Mouse (Mus musculus): ENCODE data around the gene Gucy1b1. TPM values are rescaled to one million over a fixed set of nuclear protein-coding genes. Genes with fewer than 3 reads are reported as not detected.

Gene Gucy1b1
- polyA plus RNA-seq, 1 experiment from 2014 or later: 9.7 TPM

- Histone ChIP-seq H3K27me3 (no peaks in the 10 kb centered on the region), H3K9ac (no peak overlapping the region), H3K4me3 (no peak overlapping the region), H3K4me2 (replicated peaks) (no peak overlapping the region), H3K36me3 (no peaks in the 10 kb centered on the region), H3K27ac (no peak overlapping the region), H3K4me1 (no peaks in the 10 kb centered on the region), H3K9me3 (no peaks in the 10 kb centered on the region)
- ATAC-seq (ENCODE audit: insufficient number of reproducible peaks, insufficient read depth, low FRiP score, low TSS enrichment): no peak
- 1% methylated on average over 3 of the region's 3 CpGs for WGBS
These were observed 45.3 kb downstream of the Gucy1b1 start for GRCm38 (mm10) chr3:82029229-82029628.

- Histone ChIP-seq H3K27ac (no peak overlapping the region), H3K27me3 (no peaks in the 10 kb centered on the region), H3K4me2 (replicated peaks) (no peak overlapping the region), H3K9ac (no peak overlapping the region), H3K36me3 (no peaks in the 10 kb centered on the region), H3K9me3 (no peaks in the 10 kb centered on the region), H3K4me3 (no peak overlapping the region), H3K4me1 (no peaks in the 10 kb centered on the region)
- WGBS: 74% methylated on average over 1 of the region's 1 CpGs
- ATAC-seq (ENCODE audit: insufficient number of reproducible peaks, insufficient read depth, low FRiP score, low TSS enrichment): no peak
These were observed 47.2 kb downstream of the Gucy1b1 start for GRCm38 (mm10) chr3:82027286-82027685.

GRCm38 (mm10) chr3:82023065-82023464 is 51.4 kb downstream of the Gucy1b1 start:
- Histone ChIP-seq H3K9ac (no peak overlapping the region), H3K4me1 (no peaks in the 10 kb centered on the region), H3K27me3 (no peaks in the 10 kb centered on the region), H3K36me3 (no peaks in the 10 kb centered on the region), H3K27ac (no peak overlapping the region), H3K9me3 (no peaks in the 10 kb centered on the region), H3K4me3 (no peak overlapping the region), H3K4me2 (replicated peaks) (no peak overlapping the region)
- 91% methylated on average over 3 of the region's 3 CpGs for WGBS
- no peak for ATAC-seq (ENCODE audit: insufficient number of reproducible peaks, insufficient read depth, low FRiP score, low TSS enrichment)

- WGBS: 86% methylated on average over 8 of the region's 8 CpGs
- H3K27me3 ChIP-seq: no peaks in the 10 kb centered on the region
- no peak overlapping the region for H3K9ac ChIP-seq
- no peaks in the 10 kb centered on the region for H3K4me1 ChIP-seq
- ATAC-seq (ENCODE audit: insufficient number of reproducible peaks, insufficient read depth, low FRiP score, low TSS enrichment): no peak
- H3K4me3 ChIP-seq: no peak overlapping the region
- no peak overlapping the region for H3K27ac ChIP-seq
- H3K36me3 ChIP-seq: no peaks in the 10 kb centered on the region
- H3K9me3 ChIP-seq: no peaks in the 10 kb centered on the region
- H3K4me2 ChIP-seq (replicated peaks): no peak overlapping the region
These were observed 52.0 kb downstream of the Gucy1b1 start for GRCm38 (mm10) chr3:82022421-82022920.

- WGBS: 72% methylated on average over 7 of the region's 7 CpGs
- no peaks in the 10 kb centered on the region for H3K9me3 ChIP-seq
- H3K36me3 ChIP-seq: no peaks in the 10 kb centered on the region
- H3K27ac ChIP-seq: no peak overlapping the region
- no peaks in the 10 kb centered on the region for H3K27me3 ChIP-seq
- no peaks in the 10 kb centered on the region for H3K4me1 ChIP-seq
- ATAC-seq (ENCODE audit: insufficient number of reproducible peaks, insufficient read depth, low FRiP score, low TSS enrichment): no peak
- no peak overlapping the region for H3K9ac ChIP-seq
- H3K4me2 ChIP-seq (replicated peaks): no peak overlapping the region
- H3K4me3 ChIP-seq: no peak overlapping the region
These were observed 60.3 kb downstream of the Gucy1b1 start for GRCm38 (mm10) chr3:82014148-82014703.

DNA sequence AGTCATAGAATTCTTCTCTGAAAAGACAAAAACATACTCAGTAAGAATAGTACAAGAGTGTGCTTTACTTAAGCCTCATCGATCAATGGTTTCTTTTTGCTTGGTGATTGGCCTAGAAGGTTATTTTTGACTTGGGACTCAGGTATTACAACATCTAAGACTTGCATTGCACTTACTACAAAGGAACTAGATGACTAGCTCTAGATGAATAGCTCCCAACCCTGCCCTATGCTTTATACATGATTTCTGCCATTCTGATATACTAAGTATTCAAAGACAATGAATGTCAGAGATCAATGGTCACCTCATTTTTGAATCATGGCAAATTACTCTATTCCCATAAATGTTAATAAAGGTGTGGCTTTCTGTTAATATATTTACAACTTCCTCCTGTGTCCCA is 67.5 kb downstream of the Gucy1b1 start:
- Histone ChIP-seq H3K4me2 (replicated peaks) (no peak overlapping the region), H3K9ac (no peak overlapping the region), H3K4me3 (no peak overlapping the region), H3K4me1 (no peaks in the 10 kb centered on the region), H3K27ac (no peak overlapping the region), H3K9me3 (no peaks in the 10 kb centered on the region), H3K36me3 (no peaks in the 10 kb centered on the region), H3K27me3 (no peaks in the 10 kb centered on the region)
- ATAC-seq (ENCODE audit: insufficient number of reproducible peaks, insufficient read depth, low FRiP score, low TSS enrichment): no peak
- 90% methylated on average over 1 of the region's 1 CpGs for WGBS

DNA sequence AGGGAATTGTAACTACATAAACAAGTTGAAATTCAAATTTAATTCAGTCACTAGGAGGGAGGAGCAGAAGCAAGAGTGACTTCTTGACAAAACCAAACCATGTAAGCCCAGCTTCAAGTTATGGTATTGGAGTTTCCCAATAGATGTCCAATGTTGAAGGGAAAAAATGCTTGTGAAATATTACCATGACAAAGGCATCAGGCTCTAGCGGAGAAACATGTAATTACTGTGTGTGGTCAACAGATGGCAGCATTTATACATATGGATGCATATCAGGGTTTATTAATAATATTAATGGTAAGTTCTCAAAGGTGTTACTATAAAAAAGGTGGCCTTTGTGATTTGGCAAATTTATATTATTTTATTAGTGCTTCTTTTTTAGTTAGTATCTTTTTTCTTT is 78.5 kb downstream of the Gucy1b1 start:
- Histone ChIP-seq H3K4me1 (no peaks in the 10 kb centered on the region), H3K36me3 (no peaks in the 10 kb centered on the region), H3K27ac (no peak overlapping the region), H3K4me3 (no peak overlapping the region), H3K27me3 (no peaks in the 10 kb centered on the region), H3K9ac (no peak overlapping the region), H3K9me3 (no peaks in the 10 kb centered on the region), H3K4me2 (replicated peaks) (no peak overlapping the region)
- 0% methylated on average over 1 of the region's 1 CpGs for WGBS
- no peak for ATAC-seq (ENCODE audit: insufficient number of reproducible peaks, insufficient read depth, low FRiP score, low TSS enrichment)

DNA sequence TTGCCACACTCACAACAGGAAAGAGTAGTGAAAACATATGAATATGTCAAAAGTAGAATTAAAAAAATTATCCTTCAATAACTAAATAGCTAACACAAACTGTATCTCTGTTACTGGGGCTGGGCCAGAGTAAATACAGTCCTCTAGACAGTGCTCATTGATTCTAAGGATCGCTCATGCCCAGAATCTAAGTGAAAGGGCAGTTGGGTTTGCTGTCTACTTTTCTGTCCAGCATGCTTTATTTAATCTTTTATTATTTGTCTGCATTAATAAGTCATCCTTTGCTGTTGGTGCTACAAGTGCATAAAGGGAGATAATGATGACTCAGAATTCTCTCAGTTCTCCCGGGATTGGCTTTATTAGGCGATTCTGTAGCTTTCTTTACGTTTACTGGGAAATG is 79.1 kb downstream of the Gucy1b1 start:
- no peaks in the 10 kb centered on the region for H3K36me3 ChIP-seq

DNA sequence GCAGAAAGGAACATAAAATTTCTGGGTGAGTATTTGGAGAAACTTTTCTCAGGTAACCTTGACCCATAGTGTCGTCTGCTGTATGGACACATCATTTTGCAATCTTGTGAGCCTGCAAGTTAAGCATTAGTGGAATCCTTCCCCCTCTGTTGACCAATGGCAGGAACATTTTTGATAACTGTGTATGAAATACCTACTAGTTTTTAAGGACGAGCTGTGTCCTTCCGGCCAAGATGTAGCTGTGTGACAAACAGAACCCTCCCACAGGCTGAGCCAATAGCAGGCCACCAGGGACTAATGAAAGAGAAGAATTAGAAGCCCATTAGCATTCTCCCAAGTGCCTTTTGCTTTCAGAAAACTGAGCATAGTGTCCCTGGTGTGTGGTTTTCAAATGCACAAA is 84.0 kb downstream of the Gucy1b1 start:
- H3K36me3 ChIP-seq: no peaks in the 10 kb centered on the region
- no peak overlapping the region for H3K4me3 ChIP-seq
- no peak overlapping the region for H3K9ac ChIP-seq
- H3K9me3 ChIP-seq: no peaks in the 10 kb centered on the region
- no peak overlapping the region for H3K4me2 ChIP-seq (replicated peaks)
- 76% methylated on average over 3 of the region's 3 CpGs for WGBS
- H3K27me3 ChIP-seq: no peaks in the 10 kb centered on the region
- H3K4me1 ChIP-seq: no peaks in the 10 kb centered on the region
- no peak overlapping the region for H3K27ac ChIP-seq
- no peak for ATAC-seq (ENCODE audit: insufficient number of reproducible peaks, insufficient read depth, low FRiP score, low TSS enrichment)

More for the DNA sequence above, 79.1 kb downstream of the Gucy1b1 start:
- H3K27me3 ChIP-seq: no peaks in the 10 kb centered on the region
- H3K9ac ChIP-seq: no peak overlapping the region
- no peak overlapping the region for H3K27ac ChIP-seq
- H3K4me1 ChIP-seq: no peaks in the 10 kb centered on the region
- no peaks in the 10 kb centered on the region for H3K9me3 ChIP-seq
- H3K4me3 ChIP-seq: no peak overlapping the region
- no peak for ATAC-seq (ENCODE audit: insufficient number of reproducible peaks, insufficient read depth, low FRiP score, low TSS enrichment)
- 44% methylated on average over 4 of the region's 4 CpGs for WGBS
- no peak overlapping the region for H3K4me2 ChIP-seq (replicated peaks)

DNA sequence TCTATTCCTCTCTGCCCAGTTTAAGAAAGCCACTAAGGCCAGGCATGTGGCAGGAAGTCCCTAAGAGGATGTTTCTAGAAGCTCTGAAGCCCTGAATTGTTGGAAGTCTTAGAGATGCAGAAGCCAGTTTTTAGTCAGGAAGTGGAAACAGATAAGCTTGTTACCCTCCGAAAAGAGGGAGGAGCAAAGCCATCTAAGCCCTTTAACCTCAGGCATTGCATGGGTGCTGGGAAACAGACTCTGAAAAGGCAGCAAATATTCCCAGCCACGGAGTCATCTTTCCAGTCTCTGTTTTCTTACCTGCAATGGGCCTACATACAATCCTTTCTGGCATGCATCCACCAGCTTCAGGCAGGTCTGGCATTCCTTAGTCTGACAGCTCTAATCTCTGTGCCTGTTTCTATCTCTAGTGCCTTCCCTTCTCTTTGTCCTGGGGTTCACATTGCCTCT is 84.8 kb downstream of the Gucy1b1 start:
- Histone ChIP-seq H3K9me3 (no peaks in the 10 kb centered on the region), H3K36me3 (no peaks in the 10 kb centered on the region), H3K27me3 (no peaks in the 10 kb centered on the region), H3K4me2 (replicated peaks) (no peak overlapping the region), H3K4me1 (no peaks in the 10 kb centered on the region), H3K9ac (no peak overlapping the region), H3K27ac (no peak overlapping the region), H3K4me3 (no peak overlapping the region)
- WGBS: 21% methylated on average over 2 of the region's 2 CpGs
- no peak for ATAC-seq (ENCODE audit: insufficient number of reproducible peaks, insufficient read depth, low FRiP score, low TSS enrichment)

DNA sequence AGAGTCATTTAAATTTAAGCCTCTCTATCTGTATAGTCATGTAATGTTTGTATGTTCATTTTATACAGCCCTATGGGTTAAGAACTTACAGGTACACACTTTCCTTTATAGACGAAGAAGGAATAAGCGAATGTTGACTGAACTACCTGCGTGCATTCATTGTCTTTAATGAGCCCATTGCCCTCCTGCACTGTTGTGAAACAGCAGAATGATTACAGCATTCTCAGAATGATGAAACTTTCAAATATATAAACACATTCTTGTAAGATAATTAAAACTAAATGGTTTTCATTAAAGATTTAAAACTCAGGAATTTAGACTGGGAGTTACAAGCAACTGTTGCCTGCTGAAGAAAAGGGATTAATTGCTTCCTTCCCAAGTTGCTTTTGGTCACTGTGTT is 86.9 kb downstream of the Gucy1b1 start:
- no peaks in the 10 kb centered on the region for H3K36me3 ChIP-seq
- no peak overlapping the region for H3K9ac ChIP-seq
- H3K4me2 ChIP-seq (replicated peaks): no peak overlapping the region
- no peaks in the 10 kb centered on the region for H3K4me1 ChIP-seq
- no peak overlapping the region for H3K4me3 ChIP-seq
- no peak overlapping the region for H3K27ac ChIP-seq
- WGBS: 91% methylated on average over 3 of the region's 3 CpGs
- no peaks in the 10 kb centered on the region for H3K9me3 ChIP-seq
- H3K27me3 ChIP-seq: no peaks in the 10 kb centered on the region
- ATAC-seq (ENCODE audit: insufficient number of reproducible peaks, insufficient read depth, low FRiP score, low TSS enrichment): no peak

DNA sequence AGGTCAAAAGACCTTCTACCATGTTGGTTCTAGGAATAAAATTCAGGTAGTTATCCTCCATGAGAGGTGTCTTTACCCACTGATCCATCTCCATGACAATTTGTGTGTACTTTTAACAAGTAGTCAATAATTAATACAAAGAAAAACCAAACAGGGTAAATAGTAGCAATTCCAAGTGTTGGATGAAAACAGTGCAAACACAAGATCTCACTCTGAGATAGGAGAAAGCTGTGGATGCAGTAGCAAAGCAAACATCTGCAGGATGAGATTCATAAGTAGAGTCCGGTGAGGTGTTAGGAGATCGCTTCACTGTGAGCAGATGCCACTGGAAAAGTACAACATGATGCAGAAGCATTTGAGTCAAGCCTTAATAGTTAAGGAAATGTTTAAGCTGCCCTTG is 88.4 kb downstream of the Gucy1b1 start:
- Histone ChIP-seq H3K4me1 (no peaks in the 10 kb centered on the region), H3K27me3 (no peaks in the 10 kb centered on the region), H3K27ac (no peak overlapping the region), H3K4me2 (replicated peaks) (no peak overlapping the region), H3K9me3 (no peaks in the 10 kb centered on the region), H3K4me3 (no peak overlapping the region), H3K36me3 (no peaks in the 10 kb centered on the region), H3K9ac (no peak overlapping the region)
- no peak for ATAC-seq (ENCODE audit: insufficient number of reproducible peaks, insufficient read depth, low FRiP score, low TSS enrichment)
- WGBS: 91% methylated on average over 2 of the region's 2 CpGs

GRCm38 (mm10) chr3:81985100-81985499 is 89.4 kb downstream of the Gucy1b1 start:
- Histone ChIP-seq H3K9me3 (no peaks in the 10 kb centered on the region), H3K9ac (no peak overlapping the region), H3K4me3 (no peak overlapping the region), H3K4me1 (no peaks in the 10 kb centered on the region), H3K27me3 (no peaks in the 10 kb centered on the region), H3K27ac (no peak overlapping the region), H3K4me2 (replicated peaks) (no peak overlapping the region), H3K36me3 (no peaks in the 10 kb centered on the region)
- ATAC-seq (ENCODE audit: insufficient number of reproducible peaks, insufficient read depth, low FRiP score, low TSS enrichment): no peak
- 63% methylated on average over 1 of the region's 1 CpGs for WGBS
